Mouse (Mus musculus) spleen, adult 2 months (tissue): ENCODE measurements at regions not wholly inside any gene's neighbourhood (a gene's known extent, or its start where the extent isn't known, plus 50 kb on each side); places are given as distances from the start of the nearest gene placed in this dataset.

Source experiments
- CTCF ChIP-seq: fragments of 200-500 bp; IDR thresholded peaks from 2 replicates; pipeline ENCODE4 v1.5.1; 2011; ENCODE audit warnings: mild to moderate bottlenecking, inconsistent platforms; ENCODE audit not compliant: insufficient read depth, insufficient read length, insufficient replicate concordance; ENCODE audit errors: extremely low read depth
- POLR2A ChIP-seq: fragments of 200-500 bp; IDR thresholded peaks from 2 replicates; pipeline ENCODE4 v1.6.1; 2011; ENCODE audit warnings: low read depth, low read length, inconsistent platforms

GRCm38 (mm10) chr7:111373380-111374173 is 290.7 kb upstream of the Eif4g2 start:
- TF ChIP-seq CTCF (no peak), POLR2A (no peak)
